Mouse (Mus musculus): ENCODE results near the gene Uqcc2. TPM values are rescaled to one million over a fixed set of nuclear protein-coding genes. Genes with fewer than 3 reads are reported as not detected.

The Uqcc2 gene
- total and polyA plus RNA-seq, 3 experiments: 126 to 240 (median 198) TPM

DNA sequence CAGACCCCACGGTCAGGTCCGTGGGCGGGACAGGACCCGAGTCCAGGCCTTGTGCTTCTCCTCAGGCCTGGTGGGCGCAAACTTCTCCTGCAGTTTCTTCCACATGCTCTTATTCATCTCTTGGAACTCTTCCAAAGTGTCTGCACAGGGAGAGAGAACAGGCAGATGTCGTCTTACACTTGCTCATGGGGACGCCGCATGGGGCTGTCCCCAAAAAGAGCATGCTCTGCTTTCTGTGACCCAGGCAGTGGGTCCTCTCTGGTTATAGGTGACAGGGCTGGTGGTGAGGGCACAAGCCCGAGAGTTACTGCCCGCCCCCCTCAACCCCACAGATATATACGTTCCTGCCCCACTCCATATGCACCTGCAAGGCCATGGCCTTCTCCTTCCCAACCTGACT is 11.0 kb downstream of the Uqcc2 start:
- dilution Hi-C loops (cut with MboI; ENCODE audit: extremely low pct_ligation_motif_present, extremely low pct_unique_long_range_greater_than_20kb, low sequenced_read_pairs) (no loop called here), in situ Hi-C loops (cut with MboI; ENCODE audit: low pct_ligation_motif_present, low pct_unique_long_range_greater_than_20kb, low sequenced_read_pairs) (no loop called here)
- H3K27me3 ChIP-seq (replicated peaks): no peaks in the 10 kb centered on the region
- H3K79me2 ChIP-seq (replicated peaks; ENCODE audit: control insufficient read depth, extremely low read depth, insufficient read depth, poor library complexity, severe bottlenecking): no peaks in the 10 kb centered on the region
- H3K36me3 ChIP-seq (replicated peaks in 1 of 2; ENCODE audit: control insufficient read depth in 1 of 2, insufficient read depth in 1 of 2, low read length in 1 of 2): peaks cover 55 to 98% of the 10 kb centered on the region in 2 experiments
- H3K4me3 ChIP-seq (replicated peaks in 1 of 3; ENCODE audit: low read depth in 2 of 3, low read length in 2 of 3, poor library complexity in 1 of 3): no peak overlapping the region
- no peaks in the 10 kb centered on the region for H3K9me3 ChIP-seq (replicated peaks; ENCODE audit: low read length)
- peaks cover 5 to 26% of the 10 kb centered on the region in 2 experiments for H3K4me1 ChIP-seq (ENCODE audit: control insufficient read depth in 1 of 2, insufficient read depth in 2 of 2)
- H3K4me2 ChIP-seq (ENCODE audit: insufficient read depth, low read depth, poor library complexity, severe bottlenecking): no peak overlapping the region
- no peak for TF ChIP-seq USF1 (IDR thresholded peaks at IDR 0.05; ENCODE audit: low read depth, low read length)
- no peak for TF ChIP-seq ZNF384 (IDR thresholded peaks at IDR 0.05; ENCODE audit: low read depth, low read length)
- TF ChIP-seq MAX (IDR thresholded peaks at IDR 0.05; ENCODE audit: low read length): no peak
- TF ChIP-seq MXI1 (IDR thresholded peaks at IDR 0.05; ENCODE audit: low read depth, low read length): no peak
- no peak for TF ChIP-seq RAD21 (IDR thresholded peaks at IDR 0.05; ENCODE audit: low read depth, low read length)
- no peak for TF ChIP-seq ELF1 (IDR thresholded peaks at IDR 0.05; ENCODE audit: low read depth, low read length)
- no peak for TF ChIP-seq POLR2AphosphoS2 (IDR thresholded peaks at IDR 0.05; ENCODE audit: low read depth, low read length)
- no peak for TF ChIP-seq KAT2A (IDR thresholded peaks at IDR 0.05; ENCODE audit: insufficient replicate concordance, low read length)
- no peak for TF ChIP-seq NELFE (IDR thresholded peaks at IDR 0.05; ENCODE audit: low read depth, low read length)
- no peak for TF ChIP-seq CTCF (conservative IDR thresholded peaks at IDR 0.05 in 1 of 2, IDR thresholded peaks at IDR 0.05 in 1 of 2; ENCODE audit: low read depth in 2 of 2, low read length in 2 of 2)
- TF ChIP-seq ETS1 (conservative IDR thresholded peaks at IDR 0.05; ENCODE audit: low read depth, low read length): no peak
- TF ChIP-seq E2F4 (IDR thresholded peaks at IDR 0.05; ENCODE audit: insufficient replicate concordance, low read depth, low read length): no peak
- no peak for DNase-seq (ENCODE audit: extremely low read depth)
- H3K9ac ChIP-seq (ENCODE audit: insufficient read depth, low read depth): no peak overlapping the region
- H3K27ac ChIP-seq (ENCODE audit: insufficient read depth, low read depth): no peak overlapping the region

GRCm38 (mm10) chr17:27121781-27122180 is 11.9 kb downstream of the Uqcc2 start:
- DNase-seq (ENCODE audit: extremely low read depth): no peak
- dilution Hi-C loops (cut with MboI; ENCODE audit: extremely low pct_ligation_motif_present, extremely low pct_unique_long_range_greater_than_20kb, low sequenced_read_pairs) (no loop called here), in situ Hi-C loops (cut with MboI; ENCODE audit: low pct_ligation_motif_present, low pct_unique_long_range_greater_than_20kb, low sequenced_read_pairs) (no loop called here)
- peaks cover 57 to 99% of the 10 kb centered on the region in 2 experiments for H3K36me3 ChIP-seq (replicated peaks in 1 of 2; ENCODE audit: control insufficient read depth in 1 of 2, insufficient read depth in 1 of 2, low read length in 1 of 2)
- H3K9ac ChIP-seq (ENCODE audit: insufficient read depth, low read depth): no peak overlapping the region
- no peaks in the 10 kb centered on the region for H3K27me3 ChIP-seq (replicated peaks)
- H3K4me1 ChIP-seq (ENCODE audit: control insufficient read depth in 1 of 2, insufficient read depth in 2 of 2): peaks cover 5 to 26% of the 10 kb centered on the region in 2 experiments
- H3K4me3 ChIP-seq (replicated peaks in 1 of 3; ENCODE audit: low read depth in 2 of 3, low read length in 2 of 3, poor library complexity in 1 of 3): no peak overlapping the region
- H3K79me2 ChIP-seq (replicated peaks; ENCODE audit: control insufficient read depth, extremely low read depth, insufficient read depth, poor library complexity, severe bottlenecking): no peaks in the 10 kb centered on the region
- H3K4me2 ChIP-seq (ENCODE audit: insufficient read depth, low read depth, poor library complexity, severe bottlenecking): no peak overlapping the region
- H3K27ac ChIP-seq (ENCODE audit: insufficient read depth, low read depth): no peak overlapping the region
- TF ChIP-seq MAZ (IDR thresholded peaks at IDR 0.05; ENCODE audit: low read depth, low read length) (no peak), ZC3H11A (IDR thresholded peaks at IDR 0.05; ENCODE audit: low read depth, low read length) (no peak), IRF4 (IDR thresholded peaks at IDR 0.05; ENCODE audit: low read depth, low read length) (no peak), MAFK (IDR thresholded peaks at IDR 0.05; ENCODE audit: insufficient replicate concordance, low read length) (no peak), NRF1 (IDR thresholded peaks at IDR 0.05; ENCODE audit: low read depth, low read length) (no peak), UBTF (IDR thresholded peaks at IDR 0.05; ENCODE audit: low read depth, low read length) (no peak), JUND (conservative IDR thresholded peaks at IDR 0.05; ENCODE audit: low read depth, low read length) (no peak), TBP (conservative IDR thresholded peaks at IDR 0.05; ENCODE audit: low read depth, low read length) (no peak), POLR2A (IDR thresholded peaks at IDR 0.05; ENCODE audit: low read depth, low read length) (no peak), NELFE (IDR thresholded peaks at IDR 0.05; ENCODE audit: low read depth, low read length) (no peak), SMC3 (IDR thresholded peaks at IDR 0.05; ENCODE audit: low read depth, low read length) (no peak), ETS1 (conservative IDR thresholded peaks at IDR 0.05; ENCODE audit: low read depth, low read length) (no peak), POLR2AphosphoS2 (IDR thresholded peaks at IDR 0.05; ENCODE audit: low read depth, low read length) (no peak), USF1 (IDR thresholded peaks at IDR 0.05; ENCODE audit: low read depth, low read length) (no peak), GABPA (IDR thresholded peaks at IDR 0.05; ENCODE audit: insufficient replicate concordance, low read depth, low read length) (no peak), CHD2 (IDR thresholded peaks at IDR 0.05; ENCODE audit: low read length) (no peak), E2F4 (IDR thresholded peaks at IDR 0.05; ENCODE audit: insufficient replicate concordance, low read depth, low read length) (no peak)
- H3K9me3 ChIP-seq (replicated peaks; ENCODE audit: low read length): no peaks in the 10 kb centered on the region

All from CH12.LX (cell line).